Mouse (Mus musculus) liver, postnatal 0 days (tissue): ENCODE data around the gene Disp2. TPM values are rescaled to one million over a fixed set of nuclear protein-coding genes. Genes with fewer than 3 reads are reported as not detected.
A peak's percentile ranks its signal among the peaks of the same experiment; 100 is the strongest.

Source experiments
- ATAC-seq: fragments of 200-750 bp; cut with Nextera tagmentation; 2 replicates; pipeline ENCODE4 v1.8.0; 2017; ENCODE audit warnings: mild to moderate bottlenecking, moderate library complexity
- DNase-seq: peaks from one replicate; pipeline ENCODE4 v3.0.0-alpha.2; 2016
- H3K27ac ChIP-seq: fragments of 300-500 bp; sonication (generic); 2 replicates; pipeline ENCODE4 v1.5.1; 2014; ENCODE audit warnings: antibody characterized with exemption, moderate library complexity, mild to moderate bottlenecking, low read depth
- H3K27me3 ChIP-seq: fragments of 300-500 bp; sonication (generic); 2 replicates; pipeline ENCODE4 v1.6.1; 2014; ENCODE audit warnings: low read length, control low read depth, mixed read lengths; ENCODE audit not compliant: insufficient read depth
- H3K36me3 ChIP-seq: fragments of 300-500 bp; sonication (generic); replicated peaks from 2 replicates; pipeline ENCODE4 v1.6.1; 2014; ENCODE audit warnings: mild to moderate bottlenecking, control low read depth, low read length, moderate library complexity, mixed read lengths; ENCODE audit not compliant: insufficient read depth
- H3K4me1 ChIP-seq: fragments of 300-500 bp; sonication (generic); 2 replicates; pipeline ENCODE4 v1.6.1; 2014; ENCODE audit warnings: antibody characterized with exemption, mild to moderate bottlenecking, control low read depth; ENCODE audit not compliant: insufficient read depth
- H3K4me2 ChIP-seq: fragments of 300-500 bp; sonication (generic); 2 replicates; pipeline ENCODE4 v1.6.1; 2014; ENCODE audit warnings: low read depth, mild to moderate bottlenecking, low read length, moderate library complexity, mixed read lengths
- H3K4me3 ChIP-seq: fragments of 300-500 bp; sonication (generic); 2 replicates; pipeline ENCODE4 v1.5.1; 2014; ENCODE audit warnings: low read depth, low read length
- H3K9ac ChIP-seq: fragments of 300-500 bp; sonication (generic); replicated peaks from 2 replicates; pipeline ENCODE4 v1.6.1; 2014; ENCODE audit warnings: mild to moderate bottlenecking, moderate library complexity
- H3K9me3 ChIP-seq: fragments of 300-500 bp; sonication (generic); 2 replicates; pipeline ENCODE4 v1.6.1; 2016; ENCODE audit warnings: mild to moderate bottlenecking, control low read depth, low read length, mixed read lengths
- CTCF ChIP-seq: sonication (generic); IDR thresholded peaks from 2 replicates; pipeline ENCODE4 v1.5.1; 2016; ENCODE audit warnings: antibody characterized with exemption, low read depth
- EP300 ChIP-seq: IDR thresholded peaks from 2 replicates; pipeline ENCODE4 v1.6.1; 2016; ENCODE audit warnings: antibody characterized with exemption, low read depth, mild to moderate bottlenecking
- WGBS: fragments of 180-500 bp; shearing (Covaris S2); extraction: QIAGEN DNeasy Blood & Tissue Kit; methylation state at CpG from one replicate; pipeline ENCODE4 v1.1.7; 2014; ENCODE audit not compliant: insufficient replicate concordance; 5-methylcytosine and 5-hydroxymethylcytosine counted together
- polyA plus RNA-seq: library from polyadenylated mRNA; unstranded; fragments of >200 nt; fragmentation: Nextera tagmentation; extraction: Ambion mirVana; gene quantifications from 2 replicates; pipeline ENCODE4 v1.2.1, GENCODE M21; 2015

Disp2 gene
- polyA plus RNA-seq, 1 experiment from 2014 or later = 0.06 TPM

DNA sequence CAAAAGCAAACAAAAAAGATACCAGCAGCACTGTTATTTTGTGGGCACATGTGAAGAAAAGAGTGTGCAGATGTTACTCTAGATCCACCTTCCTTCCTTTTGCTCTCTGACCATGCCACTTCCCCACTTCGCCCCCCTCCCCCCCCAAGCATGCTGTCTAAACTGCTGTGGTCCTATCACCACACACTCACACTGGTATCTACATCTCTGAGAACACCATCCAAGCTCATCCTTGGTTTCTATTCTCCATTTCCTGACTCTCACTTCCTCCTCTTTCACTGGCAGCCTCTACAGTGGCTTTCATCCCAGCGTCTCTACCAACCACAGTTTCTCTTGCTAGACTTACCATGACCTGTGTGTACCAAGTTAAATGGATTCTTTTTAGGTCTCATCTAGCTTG, 25.0 kb downstream of the Disp2 start:
- no peak overlapping the region for H3K9ac ChIP-seq
- DNase-seq (peak; percentile 43), ATAC-seq (peak; percentile 58; the same call in 1 of the 2 replicates)
- no peak for TF ChIP-seq EP300
- TF ChIP-seq CTCF = no peak
- H3K4me1 ChIP-seq = peaks cover 31% of the 10 kb centered on the region
- 36% methylated on average over 2 of the region's 2 CpGs for WGBS
- H3K27ac ChIP-seq = no peak overlapping the region
- H3K27me3 ChIP-seq = no peaks in the 10 kb centered on the region
- H3K36me3 ChIP-seq = no peaks in the 10 kb centered on the region
- no peaks in the 10 kb centered on the region for H3K9me3 ChIP-seq
- no peak overlapping the region for H3K4me2 ChIP-seq
- no peak overlapping the region for H3K4me3 ChIP-seq

DNA sequence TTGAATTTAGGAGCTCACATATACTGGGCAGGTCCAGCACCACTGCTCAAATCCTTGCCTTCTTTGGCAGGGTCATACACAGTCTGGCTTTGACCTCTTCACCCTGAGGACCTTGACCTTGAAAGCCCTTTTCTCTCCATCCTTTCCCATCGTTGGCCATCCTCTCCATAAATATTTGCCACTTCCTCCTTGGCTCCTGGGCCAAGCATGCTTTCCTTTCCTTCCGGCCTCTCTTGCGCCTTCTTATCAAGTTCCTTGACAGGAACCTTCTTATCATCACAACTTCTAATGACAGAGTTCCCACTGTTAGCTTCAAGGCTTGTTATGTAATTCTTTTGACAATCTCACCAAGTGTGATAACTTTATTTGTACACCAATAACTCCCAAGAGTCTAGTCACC, 25.6 kb downstream of the Disp2 start:
- Histone ChIP-seq H3K27ac (peak overlapping the region; percentile 29; the same call in 1 of the 2 replicates), H3K9me3 (no peaks in the 10 kb centered on the region), H3K4me1 (peaks cover 31% of the 10 kb centered on the region), H3K9ac (no peak overlapping the region), H3K4me3 (no peak overlapping the region), H3K27me3 (no peaks in the 10 kb centered on the region), H3K36me3 (no peaks in the 10 kb centered on the region), H3K4me2 (0 out of 2 replicates have a peak overlapping the region, but pooled peaks have one; percentile 16)
- ATAC-seq = no peak
- peak; percentile 28; the same call in 1 of the 2 replicates for TF ChIP-seq EP300
- no peak for TF ChIP-seq CTCF
- WGBS = 16% methylated on average over 3 of the region's 3 CpGs
- DNase-seq = no peak

DNA sequence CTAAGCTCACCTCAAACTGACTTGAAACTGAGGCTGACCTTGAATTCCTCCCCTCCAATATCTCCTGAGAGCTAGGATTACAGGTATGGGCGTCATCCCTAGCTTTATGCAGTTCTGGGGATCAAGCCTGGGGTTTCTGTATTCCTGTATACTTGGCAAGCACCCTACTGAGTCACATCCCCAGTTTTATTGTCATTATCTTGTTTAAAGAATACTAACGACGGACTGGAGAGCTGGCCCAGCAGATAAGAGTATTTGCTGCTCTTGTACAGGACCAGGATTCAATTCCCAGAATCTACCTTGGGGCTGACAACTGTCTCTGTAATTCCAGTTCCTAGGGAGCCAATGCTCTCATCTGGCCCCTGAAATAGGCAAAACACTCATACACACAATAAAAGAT, 26.2 kb downstream of the Disp2 start:
- 32% methylated on average over 3 of the region's 3 CpGs for WGBS
- Histone ChIP-seq H3K9ac (no peak overlapping the region), H3K27ac (peak overlapping the region; percentile 29; the same call in 1 of the 2 replicates), H3K27me3 (no peaks in the 10 kb centered on the region), H3K9me3 (no peaks in the 10 kb centered on the region), H3K4me2 (0 out of 2 replicates have a peak overlapping the region, but pooled peaks have one; percentile 24), H3K36me3 (no peaks in the 10 kb centered on the region), H3K4me1 (peaks cover 31% of the 10 kb centered on the region), H3K4me3 (no peak overlapping the region)
- ATAC-seq = no peak
- TF ChIP-seq CTCF (no peak), EP300 (peak; percentile 15; the same call in 1 of the 2 replicates)
- DNase-seq = no peak

DNA sequence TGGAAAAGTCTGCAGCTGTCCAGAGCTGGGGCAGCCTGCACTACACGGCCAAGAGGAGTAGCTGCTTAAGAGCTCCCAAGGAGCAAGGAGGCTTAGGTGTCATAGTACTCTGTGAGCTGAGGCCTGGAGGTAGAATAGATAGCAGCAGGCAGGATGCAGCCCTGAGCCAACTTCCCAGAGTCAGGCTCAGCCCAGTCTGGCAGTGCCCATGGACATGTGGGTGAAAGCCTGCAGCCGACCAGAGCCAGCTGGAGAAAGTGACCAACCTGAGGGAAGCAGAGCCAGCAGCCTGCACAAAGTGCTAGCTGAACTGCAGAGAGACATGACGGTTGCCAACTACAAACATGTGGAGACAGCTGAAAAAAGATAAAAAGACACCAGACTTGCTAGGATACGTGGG, 27.3 kb downstream of the Disp2 start:
- no peak overlapping the region for H3K4me2 ChIP-seq
- no peaks in the 10 kb centered on the region for H3K27me3 ChIP-seq
- no peak overlapping the region for H3K4me3 ChIP-seq
- WGBS = 68% methylated on average over 4 of the region's 4 CpGs
- H3K4me1 ChIP-seq = peaks cover 31% of the 10 kb centered on the region
- TF ChIP-seq EP300 (no peak), CTCF (no peak)
- H3K36me3 ChIP-seq = no peaks in the 10 kb centered on the region
- peak overlapping the region; percentile 4; the same call in 1 of the 2 replicates for H3K27ac ChIP-seq
- H3K9ac ChIP-seq = no peak overlapping the region
- ATAC-seq (no peak), DNase-seq (no peak)
- no peaks in the 10 kb centered on the region for H3K9me3 ChIP-seq

DNA sequence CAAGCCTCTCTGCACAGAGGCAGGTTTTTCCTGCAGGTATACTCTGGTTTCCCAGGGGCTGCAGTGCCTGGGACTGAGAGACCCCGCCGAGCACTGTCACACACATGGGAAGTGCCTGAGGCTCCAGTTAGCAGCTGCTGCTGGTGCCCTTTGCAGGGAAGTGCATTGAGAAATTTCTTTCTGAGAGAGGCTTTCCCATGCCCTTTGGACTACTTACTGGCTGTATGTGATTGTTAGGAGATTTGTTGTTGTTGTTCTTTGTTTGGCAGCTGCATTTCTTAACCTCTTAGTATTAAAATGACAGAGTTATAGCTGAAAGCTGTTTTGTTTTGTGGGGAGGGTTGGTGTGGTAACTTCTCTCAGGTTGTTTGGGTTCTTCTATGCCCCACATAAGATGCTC, 31.3 kb downstream of the Disp2 start:
- TF ChIP-seq EP300 (no peak), CTCF (no peak)
- no peak for ATAC-seq
- H3K9me3 ChIP-seq = no peaks in the 10 kb centered on the region

GRCm38 (mm10) chr2:118812724-118813123, 33.2 kb downstream of the Disp2 start:
- 56% methylated on average over 1 of the region's 1 CpGs for WGBS
- no peak for DNase-seq
- H3K9me3 ChIP-seq = no peaks in the 10 kb centered on the region
- peaks cover 7% of the 10 kb centered on the region for H3K36me3 ChIP-seq
- peaks cover 4% of the 10 kb centered on the region; the same call in 1 of the 2 replicates for H3K4me1 ChIP-seq
- no peak overlapping the region for H3K27ac ChIP-seq
- no peak overlapping the region for H3K4me3 ChIP-seq
- H3K9ac ChIP-seq = no peak overlapping the region
- ATAC-seq = no peak
- no peak overlapping the region for H3K4me2 ChIP-seq
- TF ChIP-seq CTCF = no peak
- no peak for TF ChIP-seq EP300
- no peaks in the 10 kb centered on the region for H3K27me3 ChIP-seq

More for the DNA sequence above, 31.3 kb downstream of the Disp2 start:
- H3K27me3 ChIP-seq = no peaks in the 10 kb centered on the region
- no peak overlapping the region for H3K4me3 ChIP-seq
- H3K36me3 ChIP-seq = no peaks in the 10 kb centered on the region; the same call in 1 of the 2 replicates
- no peak overlapping the region for H3K9ac ChIP-seq
- H3K4me1 ChIP-seq = peaks cover 11% of the 10 kb centered on the region
- 31% methylated on average over 2 of the region's 2 CpGs for WGBS
- no peak overlapping the region for H3K27ac ChIP-seq
- DNase-seq = no peak
- H3K4me2 ChIP-seq = no peak overlapping the region
